Mouse (Mus musculus) forebrain, embryonic 10.5 days (tissue): ENCODE measurements around the gene Nap1l1. TPM values are rescaled to one million over a fixed set of nuclear protein-coding genes. Genes with fewer than 3 reads are reported as not detected.
A peak's percentile ranks its signal among the peaks of the same experiment; 100 is the strongest.

Experiments used
- DNase-seq: peaks from one replicate; pipeline ENCODE4 v3.0.0-alpha.2; 2017; ENCODE audit warnings: low spot score; ENCODE audit errors: extremely low spot score
- H3K27ac ChIP-seq: fragments of 300-500 bp; sonication (generic); 2 replicates; pipeline ENCODE4 v1.5.1; 2016; ENCODE audit warnings: mild to moderate bottlenecking
- H3K27me3 ChIP-seq: fragments of 300-500 bp; sonication (generic); 2 replicates; pipeline ENCODE4 v1.6.1; 2016; ENCODE audit warnings: mild to moderate bottlenecking; ENCODE audit not compliant: poor library complexity, severe bottlenecking
- H3K36me3 ChIP-seq: fragments of 300-500 bp; sonication (generic); replicated peaks from 2 replicates; pipeline ENCODE4 v1.6.1; 2016; ENCODE audit warnings: mild to moderate bottlenecking, moderate library complexity
- H3K4me1 ChIP-seq: fragments of 300-500 bp; sonication (generic); 2 replicates; pipeline ENCODE4 v1.6.1; 2016
- H3K4me3 ChIP-seq: fragments of 300-500 bp; sonication (generic); 2 replicates; pipeline ENCODE4 v1.5.1; 2016; ENCODE audit warnings: mild to moderate bottlenecking, moderate library complexity
- H3K9me3 ChIP-seq: fragments of 300-500 bp; sonication (generic); 2 replicates; pipeline ENCODE4 v1.6.1; 2016; ENCODE audit warnings: mild to moderate bottlenecking, moderate library complexity
- WGBS: fragments of 180-500 bp; shearing (Covaris S2); methylation state at CpG from one replicate; pipeline ENCODE4 v1.1.7; 2016; 5-methylcytosine and 5-hydroxymethylcytosine counted together
- polyA plus RNA-seq: library from polyadenylated mRNA; unstranded; fragments of >200 nt; fragmentation: Nextera tagmentation; extraction: Ambion mirVana; gene quantifications from 2 replicates; pipeline ENCODE4 v1.2.1, GENCODE M21; 2016

Nap1l1 gene
- polyA plus RNA-seq, 1 experiment from 2014 or later: 418 TPM

DNA sequence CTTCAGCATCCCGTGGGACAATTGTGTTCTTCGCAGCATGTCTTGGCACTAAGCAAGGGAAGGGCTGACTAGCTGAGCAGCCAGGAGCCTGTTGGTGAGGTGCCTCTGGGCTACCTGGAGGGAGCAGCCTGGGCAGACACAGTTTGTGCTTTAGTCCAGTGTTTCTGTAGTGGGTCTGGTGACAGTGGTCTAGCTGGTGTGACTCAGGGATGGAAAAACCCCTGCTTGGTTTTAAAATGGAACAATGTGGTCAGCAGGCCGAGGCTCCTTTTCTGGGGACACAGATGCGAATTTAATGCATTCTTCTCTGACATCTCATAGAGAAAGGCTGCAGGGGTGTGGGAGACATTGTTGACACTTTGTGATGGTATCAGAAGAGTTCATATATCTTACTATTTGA, 49.2 kb downstream of the Nap1l1 start:
- H3K4me1 ChIP-seq: peaks cover 30% of the 10 kb centered on the region
- 86% methylated on average over 4 of the region's 4 CpGs for WGBS
- H3K27ac ChIP-seq: no peak overlapping the region
- no peaks in the 10 kb centered on the region for H3K9me3 ChIP-seq
- H3K27me3 ChIP-seq: no peaks in the 10 kb centered on the region
- H3K4me3 ChIP-seq: no peak overlapping the region
- no peak for DNase-seq
- H3K36me3 ChIP-seq: no peaks in the 10 kb centered on the region

DNA sequence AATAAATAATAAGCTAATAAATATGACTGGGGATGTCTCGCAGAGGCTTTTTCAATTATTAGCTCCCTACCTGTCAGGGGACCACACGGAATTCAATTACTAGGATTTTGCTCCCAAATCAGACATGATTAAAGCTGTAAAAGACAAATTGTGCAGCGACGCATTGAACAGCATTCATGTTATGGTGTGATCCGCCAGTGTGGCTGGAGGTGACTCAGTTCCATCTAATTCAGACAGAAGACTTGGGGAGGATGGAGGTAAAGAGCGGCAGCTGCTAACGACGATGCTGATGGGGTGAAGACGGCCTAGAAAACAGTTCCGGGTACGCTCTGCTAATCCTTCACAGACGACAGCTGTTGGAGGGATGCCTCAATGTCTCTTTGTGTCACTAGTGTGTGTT, 50.9 kb downstream of the Nap1l1 start:
- no peak for DNase-seq
- Histone ChIP-seq H3K36me3 (no peaks in the 10 kb centered on the region), H3K27ac (no peak overlapping the region), H3K4me1 (peaks cover 30% of the 10 kb centered on the region), H3K4me3 (no peak overlapping the region), H3K9me3 (no peaks in the 10 kb centered on the region), H3K27me3 (no peaks in the 10 kb centered on the region)
- 65% methylated on average over 12 of the region's 12 CpGs for WGBS

DNA sequence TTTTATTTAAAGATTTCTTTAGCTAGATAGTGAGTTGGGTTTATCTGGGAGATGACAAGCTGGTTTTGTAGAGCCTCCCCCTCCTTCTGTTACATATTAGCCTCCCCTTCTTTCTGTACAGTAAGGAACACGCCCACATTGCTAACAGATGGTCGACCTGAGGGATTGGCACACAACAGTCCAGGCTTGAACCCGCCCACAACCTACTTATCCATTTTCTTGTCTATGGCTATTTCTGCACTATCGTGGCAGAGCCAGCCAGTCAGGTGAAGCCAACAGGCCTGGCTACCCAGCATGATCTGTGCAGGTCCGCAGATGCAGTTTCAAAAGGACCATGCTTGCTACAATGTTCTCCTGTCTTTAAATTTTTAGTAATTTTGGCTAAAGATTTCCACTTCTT, 54.0 kb downstream of the Nap1l1 start:
- Histone ChIP-seq H3K27ac (no peak overlapping the region), H3K9me3 (no peaks in the 10 kb centered on the region), H3K4me3 (no peak overlapping the region), H3K4me1 (peaks cover 8% of the 10 kb centered on the region; the same call in 1 of the 2 replicates), H3K27me3 (no peaks in the 10 kb centered on the region), H3K36me3 (no peaks in the 10 kb centered on the region)
- DNase-seq: no peak
- WGBS: 89% methylated on average over 5 of the region's 5 CpGs

DNA sequence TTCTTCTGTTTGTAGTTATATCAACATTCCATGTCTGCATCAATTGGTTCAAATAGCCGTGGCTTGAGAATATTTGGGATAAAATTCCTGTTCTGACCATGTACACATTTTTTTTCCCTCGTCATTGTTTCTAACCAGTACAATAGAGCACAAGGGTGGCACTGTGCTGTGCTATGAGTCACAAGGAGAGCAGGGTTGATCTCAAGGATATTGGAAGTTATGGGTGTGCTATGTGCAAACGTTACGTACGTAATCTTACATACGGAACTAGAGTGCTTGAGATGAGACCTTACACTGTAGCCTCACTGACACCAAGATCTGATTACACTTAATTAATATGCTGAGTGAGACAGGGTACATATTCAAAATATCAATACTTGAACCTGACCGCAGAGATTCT, 54.6 kb downstream of the Nap1l1 start:
- no peak for DNase-seq
- H3K9me3 ChIP-seq: no peaks in the 10 kb centered on the region
- WGBS: 91% methylated on average over 7 of the region's 7 CpGs

DNA sequence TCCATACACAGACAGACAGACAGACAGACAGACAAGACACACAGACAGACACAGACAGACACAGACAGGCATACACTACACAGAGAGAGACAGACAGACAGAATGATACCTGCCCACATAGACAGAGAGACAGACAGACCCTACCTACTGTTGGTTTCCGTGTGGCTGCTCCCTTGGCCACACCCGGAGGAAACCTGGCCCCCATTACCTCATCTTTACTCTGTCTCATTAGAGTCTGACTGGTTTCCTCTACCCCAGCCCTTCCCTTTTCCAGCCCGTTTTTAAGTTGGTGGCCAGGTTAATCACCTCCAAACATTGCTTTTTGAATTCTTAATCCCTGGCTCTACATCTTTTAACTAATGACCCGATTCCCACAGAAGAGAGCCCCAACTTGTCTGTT, 55.3 kb downstream of the Nap1l1 start:
- H3K36me3 ChIP-seq: no peaks in the 10 kb centered on the region
- 75% methylated on average over 4 of the region's 4 CpGs for WGBS

More for the DNA sequence above, 54.6 kb downstream of the Nap1l1 start:
- no peak overlapping the region for H3K27ac ChIP-seq
- no peak overlapping the region for H3K4me3 ChIP-seq
- no peaks in the 10 kb centered on the region for H3K36me3 ChIP-seq
- 0 out of 2 replicates have a peak, but pooled peaks cover 6% of the 10 kb centered on the region for H3K4me1 ChIP-seq
- no peaks in the 10 kb centered on the region for H3K27me3 ChIP-seq

DNA sequence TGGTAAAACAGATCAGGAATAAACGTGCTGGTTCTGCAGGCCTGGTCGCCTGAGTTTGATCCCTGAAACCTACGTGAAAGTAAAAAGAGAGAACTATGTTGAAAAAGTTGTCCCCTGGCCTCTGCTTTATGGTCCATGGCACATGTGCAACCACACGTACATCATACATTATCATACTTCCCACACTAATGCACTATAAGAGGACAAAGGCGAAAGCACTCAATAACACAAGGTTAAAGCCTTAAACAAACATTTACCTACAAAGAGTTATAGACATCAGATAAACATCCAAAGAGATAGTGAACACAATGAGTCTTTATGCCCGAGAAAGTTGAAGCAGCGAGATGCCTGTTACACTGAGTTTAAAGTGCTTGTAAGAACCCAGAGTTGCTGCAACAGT, 57.4 kb downstream of the Nap1l1 start:
- WGBS: 91% methylated on average over 7 of the region's 7 CpGs
- H3K27me3 ChIP-seq: no peaks in the 10 kb centered on the region
- no peak overlapping the region for H3K27ac ChIP-seq
- no peak overlapping the region for H3K4me3 ChIP-seq
- H3K36me3 ChIP-seq: no peaks in the 10 kb centered on the region
- DNase-seq: no peak
- peaks cover 11% of the 10 kb centered on the region for H3K4me1 ChIP-seq
- H3K9me3 ChIP-seq: no peaks in the 10 kb centered on the region

More for the DNA sequence above, 55.3 kb downstream of the Nap1l1 start:
- no peak overlapping the region for H3K4me3 ChIP-seq
- DNase-seq: no peak
- H3K27me3 ChIP-seq: no peaks in the 10 kb centered on the region
- H3K27ac ChIP-seq: no peak overlapping the region
- no peaks in the 10 kb centered on the region for H3K9me3 ChIP-seq
- 0 out of 2 replicates have a peak, but pooled peaks cover 6% of the 10 kb centered on the region for H3K4me1 ChIP-seq

DNA sequence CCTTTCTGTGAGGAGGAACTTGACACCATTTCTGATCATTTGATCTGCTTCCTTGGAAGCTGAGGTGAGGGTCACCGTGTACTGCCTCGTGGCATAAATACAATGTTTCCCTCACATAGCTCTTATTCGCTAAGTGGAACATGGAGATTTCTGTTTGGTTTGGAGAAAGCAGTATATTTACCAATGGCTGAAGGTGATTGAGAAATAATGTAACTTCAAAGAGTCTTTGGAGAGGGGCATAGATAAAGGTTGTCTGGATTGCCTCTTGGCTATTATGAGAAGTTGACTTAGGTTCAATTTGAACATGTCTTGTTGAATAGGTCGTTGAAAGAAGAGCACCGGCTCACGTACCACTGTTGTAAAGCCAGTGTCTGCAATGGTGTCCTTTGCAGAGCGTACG, 61.7 kb downstream of the Nap1l1 start:
- WGBS: 85% methylated on average over 8 of the region's 8 CpGs
- Histone ChIP-seq H3K27me3 (no peaks in the 10 kb centered on the region), H3K9me3 (no peaks in the 10 kb centered on the region), H3K27ac (no peak overlapping the region), H3K4me1 (peaks cover 38% of the 10 kb centered on the region), H3K36me3 (no peaks in the 10 kb centered on the region), H3K4me3 (no peak overlapping the region)
- no peak for DNase-seq

DNA sequence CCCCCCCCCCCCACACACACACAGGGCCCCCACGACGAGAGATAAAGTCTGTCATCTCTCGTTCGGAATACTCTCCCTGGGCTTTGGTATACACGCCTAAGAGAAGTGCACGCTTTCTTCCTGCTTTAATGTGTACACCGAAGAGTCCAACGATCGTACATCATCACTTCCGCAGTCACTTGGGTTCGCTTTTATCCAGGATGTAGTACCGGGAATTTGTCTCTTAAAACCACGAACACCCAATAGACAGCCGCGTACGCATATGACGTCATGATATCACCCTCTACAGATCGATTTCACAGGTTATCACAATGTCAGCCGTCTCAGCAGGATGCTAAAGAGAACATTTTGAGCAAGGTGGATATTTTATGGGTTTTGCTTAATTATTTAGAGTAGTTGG, 64.4 kb downstream of the Nap1l1 start:
- Histone ChIP-seq H3K4me3 (no peak overlapping the region), H3K36me3 (no peaks in the 10 kb centered on the region), H3K9me3 (no peaks in the 10 kb centered on the region), H3K27me3 (no peaks in the 10 kb centered on the region), H3K4me1 (peaks cover 50% of the 10 kb centered on the region), H3K27ac (0 out of 2 replicates have a peak overlapping the region, but pooled peaks have one; percentile 35)
- WGBS: 93% methylated on average over 19 of the region's 19 CpGs
- no peak for DNase-seq

DNA sequence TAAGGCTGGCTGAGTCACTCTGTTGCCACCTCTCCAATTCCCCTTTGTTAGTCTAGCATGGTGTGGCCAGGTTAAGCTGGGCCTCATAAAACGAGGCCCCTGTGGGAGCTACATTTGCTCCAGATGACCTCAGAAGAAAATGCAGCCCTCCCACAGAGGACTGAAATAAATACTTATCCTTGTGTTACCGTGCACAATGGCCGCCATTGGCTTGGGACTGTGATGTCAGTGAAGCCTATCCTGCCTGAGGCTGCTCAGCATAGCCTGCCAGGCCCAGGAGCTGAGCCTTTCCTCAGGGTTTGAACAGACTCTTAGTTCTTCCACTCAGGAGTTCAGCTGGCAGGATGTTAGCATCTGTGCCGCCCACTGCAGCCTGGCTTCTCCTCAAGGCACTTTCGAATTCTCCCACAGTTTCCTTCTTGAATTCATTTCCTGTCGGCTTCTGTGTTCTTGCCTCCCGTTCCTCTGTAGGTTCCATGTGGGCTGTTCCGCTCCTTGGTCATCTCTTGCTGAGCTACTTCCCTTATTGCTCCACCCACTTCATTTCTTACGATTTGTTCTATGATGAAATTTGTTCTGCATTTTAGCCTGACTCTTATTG, 66.8 kb downstream of the Nap1l1 start:
- H3K9me3 ChIP-seq: no peaks in the 10 kb centered on the region
- 40% methylated on average over 9 of the region's 9 CpGs for WGBS
- no peaks in the 10 kb centered on the region for H3K27me3 ChIP-seq
- H3K4me1 ChIP-seq: peaks cover 57% of the 10 kb centered on the region
- DNase-seq: peak; percentile 50
- no peaks in the 10 kb centered on the region for H3K36me3 ChIP-seq
- no peak overlapping the region for H3K4me3 ChIP-seq
- H3K27ac ChIP-seq: peak overlapping the region; percentile 78

DNA sequence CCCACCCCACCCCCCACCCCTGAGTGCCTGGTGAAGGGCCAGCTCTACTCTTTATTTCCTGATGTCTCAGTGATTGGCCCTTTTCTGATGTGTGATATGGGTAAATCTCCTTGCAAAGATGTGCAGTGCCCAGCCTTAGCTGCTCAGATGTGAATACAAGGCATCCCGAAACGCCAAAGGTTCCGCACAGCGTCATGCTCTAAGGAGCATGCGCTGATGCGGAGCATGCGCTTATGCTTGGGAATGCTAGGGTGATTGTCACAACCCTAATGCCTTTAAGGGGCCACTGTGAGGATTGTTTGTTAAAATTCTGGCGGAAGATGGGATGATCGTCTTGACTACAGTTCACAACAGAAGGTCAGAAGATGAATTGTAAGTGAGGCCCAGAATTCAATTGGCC, 67.7 kb downstream of the Nap1l1 start:
- Histone ChIP-seq H3K36me3 (no peaks in the 10 kb centered on the region), H3K4me3 (no peak overlapping the region), H3K9me3 (no peaks in the 10 kb centered on the region), H3K4me1 (peaks cover 54% of the 10 kb centered on the region), H3K27me3 (no peaks in the 10 kb centered on the region), H3K27ac (0 out of 2 replicates have a peak overlapping the region, but pooled peaks have one; percentile 40)
- DNase-seq: no peak
- 78% methylated on average over 9 of the region's 9 CpGs for WGBS

DNA sequence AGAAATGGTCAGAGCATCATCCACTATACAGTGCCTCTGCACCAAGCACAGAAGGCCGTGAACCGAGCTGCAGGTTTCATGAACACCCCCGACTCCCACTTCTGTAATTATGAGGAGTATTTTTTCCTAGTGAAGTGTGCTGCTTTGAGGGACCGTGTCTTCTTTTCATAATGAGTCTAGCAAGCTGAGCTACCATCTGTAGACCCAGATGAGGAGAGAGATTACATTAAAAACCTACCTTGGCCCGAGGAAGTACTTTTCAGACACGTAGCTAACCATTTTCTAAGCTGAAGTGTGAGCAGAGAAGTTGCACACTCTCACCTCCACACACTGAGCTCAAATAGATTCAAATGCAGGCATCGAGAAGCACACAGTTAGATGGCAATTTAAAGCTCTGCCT, 70.1 kb downstream of the Nap1l1 start:
- H3K9me3 ChIP-seq: no peaks in the 10 kb centered on the region
- H3K36me3 ChIP-seq: no peaks in the 10 kb centered on the region
- peak overlapping the region; percentile 73; the same call in 1 of the 2 replicates for H3K27ac ChIP-seq
- no peak for DNase-seq
- no peak overlapping the region for H3K4me3 ChIP-seq
- 89% methylated on average over 7 of the region's 7 CpGs for WGBS
- no peaks in the 10 kb centered on the region for H3K27me3 ChIP-seq
- H3K4me1 ChIP-seq: peaks cover 49% of the 10 kb centered on the region

DNA sequence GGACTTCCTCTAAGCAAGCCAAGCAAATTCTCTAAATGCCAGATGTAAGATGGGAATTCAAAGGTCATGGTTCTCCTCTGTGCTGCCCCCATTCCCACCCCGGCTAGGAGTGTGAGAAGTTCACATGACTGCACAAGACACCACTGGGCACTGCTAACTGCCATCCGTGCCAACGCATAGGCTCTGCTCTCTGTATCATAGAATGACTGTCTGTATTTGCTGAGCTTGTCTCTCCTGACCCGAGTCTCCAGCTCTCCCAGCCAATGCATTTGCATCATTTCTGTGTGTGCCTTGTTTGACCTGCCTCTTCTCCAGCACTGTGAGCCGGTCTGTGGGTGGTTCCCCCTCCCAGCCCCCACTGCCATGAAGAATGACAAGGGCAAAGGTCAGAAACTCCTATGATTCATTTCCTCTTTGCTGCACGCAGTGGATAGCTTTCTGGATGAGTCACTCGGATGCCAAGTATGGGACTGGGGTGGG, 70.8 kb downstream of the Nap1l1 start:
- DNase-seq: peak; percentile 26
- Histone ChIP-seq H3K4me1 (peaks cover 44% of the 10 kb centered on the region), H3K27ac (peak overlapping the region; percentile 73), H3K27me3 (no peaks in the 10 kb centered on the region), H3K9me3 (no peaks in the 10 kb centered on the region), H3K4me3 (no peak overlapping the region), H3K36me3 (no peaks in the 10 kb centered on the region)
- 47% methylated on average over 7 of the region's 7 CpGs for WGBS

DNA sequence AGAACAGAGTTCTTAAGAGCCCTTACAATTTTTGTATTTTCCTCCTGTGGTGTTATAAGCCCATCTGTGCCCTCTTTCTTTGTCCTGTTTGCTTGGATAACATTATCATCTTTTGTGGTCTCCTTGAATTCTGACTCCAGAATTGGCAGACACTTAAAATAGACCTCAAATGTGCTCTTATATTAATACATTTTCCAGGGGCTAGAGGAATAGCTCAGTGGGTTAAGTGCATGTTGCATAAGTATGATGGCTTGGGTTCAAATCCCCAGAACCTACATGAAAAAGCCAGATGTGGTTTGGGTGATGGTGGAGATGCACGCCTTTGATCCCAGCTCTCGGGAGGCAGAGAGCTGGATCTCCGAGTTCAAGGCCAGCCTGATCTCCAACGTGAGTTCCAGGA, 71.3 kb downstream of the Nap1l1 start:
- Histone ChIP-seq H3K27ac (peak overlapping the region; percentile 73; the same call in 1 of the 2 replicates), H3K27me3 (no peaks in the 10 kb centered on the region), H3K4me1 (peaks cover 39% of the 10 kb centered on the region), H3K36me3 (no peaks in the 10 kb centered on the region), H3K4me3 (no peak overlapping the region), H3K9me3 (no peaks in the 10 kb centered on the region)
- 88% methylated on average over 4 of the region's 4 CpGs for WGBS
- DNase-seq: no peak
